Mouse (Mus musculus) frontal cortex, adult 2 months (tissue): ENCODE measurements around the gene Fxyd7. TPM values are rescaled to one million over a fixed set of nuclear protein-coding genes. Genes with fewer than 3 reads are reported as not detected.

Experiments
- DNase-seq, 2 experiments: peaks; one replicate each; pipeline ENCODE4 v3.0.0; 2022; ENCODE audit warnings: low spot score in 1 of 2; ENCODE audit errors: extremely low spot score in 1 of 2
- polyA plus RNA-seq: library from polyadenylated mRNA; depleted of rRNA; stranded (reverse); fragments of >200 nt; gene quantifications from 2 replicates; pipeline ENCODE4 v1.2.3, GENCODE M21; 2012

The Fxyd7 gene
- polyA plus RNA-seq, 1 experiment, result 188 TPM

GRCm38 (mm10) chr7:31053882-31054447, 2.7 kb upstream of the Fxyd7 start:
- no peak for DNase-seq

GRCm38 (mm10) chr7:31052636-31053434, 1.6 kb upstream of the Fxyd7 start:
- DNase-seq, result peak; percentile 78 to 81

GRCm38 (mm10) chr7:31052251-31052635, 976 bp upstream of the Fxyd7 start:
- no peak for DNase-seq

GRCm38 (mm10) chr7:31050921-31051320, 346 bp downstream of the Fxyd7 start:
- peak in 1 of 2 experiments; percentile 63 for DNase-seq

GRCm38 (mm10) chr7:31050487-31050886, 780 bp downstream of the Fxyd7 start:
- no peak for DNase-seq

GRCm38 (mm10) chr7:31049846-31050281, 1.4 kb downstream of the Fxyd7 start:
- DNase-seq, result peak in 1 of 2 experiments; percentile 77

GRCm38 (mm10) chr7:31049135-31049845, 2.0 kb downstream of the Fxyd7 start:
- peak in 1 of 2 experiments; percentile 65 for DNase-seq

GRCm38 (mm10) chr7:31042431-31042910, 8.8 kb downstream of the Fxyd7 start, which contains the start of gene Fxyd5:
Fxyd5 (minus strand) TSS chr7:31042481.
- DNase-seq, result no peak

GRCm38 (mm10) chr7:31041662-31042315, 9.5 kb downstream of the Fxyd7 start:
- DNase-seq, result peak in 1 of 2 experiments; percentile 32

GRCm38 (mm10) chr7:31041023-31041407, 10.3 kb downstream of the Fxyd7 start:
- DNase-seq, result no peak

GRCm38 (mm10) chr7:31040281-31041022, 10.8 kb downstream of the Fxyd7 start:
- DNase-seq, result no peak

GRCm38 (mm10) chr7:31039011-31039410, 12.3 kb downstream of the Fxyd7 start:
- DNase-seq, result no peak

- no peak for DNase-seq
Observed at GRCm38 (mm10) chr7:31037675-31038074, 13.6 kb downstream of the Fxyd7 start.

- DNase-seq, result no peak
Observed at GRCm38 (mm10) chr7:31036917-31037316, 14.3 kb downstream of the Fxyd7 start.

GRCm38 (mm10) chr7:31035291-31035690, 16.0 kb downstream of the Fxyd7 start:
- no peak for DNase-seq

GRCm38 (mm10) chr7:31034789-31035188, 16.5 kb downstream of the Fxyd7 start:
- DNase-seq, result no peak

- no peak for DNase-seq
Observed at GRCm38 (mm10) chr7:31033409-31034165, 17.7 kb downstream of the Fxyd7 start.

- no peak for DNase-seq
Observed at GRCm38 (mm10) chr7:31031731-31032130, 19.5 kb downstream of the Fxyd7 start.

- DNase-seq, result no peak
Observed at GRCm38 (mm10) chr7:31030717-31031116, 20.6 kb downstream of the Fxyd7 start.
